Mouse (Mus musculus): ENCODE results near the gene Taok3. TPM values are rescaled to one million over a fixed set of nuclear protein-coding genes. Genes with fewer than 3 reads are reported as not detected.

The Taok3 gene
- polyA plus RNA-seq, 1 experiment from 2014 or later, result 13.3 TPM

GRCm38 (mm10) chr5:117163790-117164189 is 43.9 kb downstream of the Taok3 start:
- Histone ChIP-seq H3K9me3 (replicated peaks) (0 out of 2 replicates have a peak, but pooled peaks cover 6% of the 10 kb centered on the region), H3K36me3 (no peaks in the 10 kb centered on the region), H3K4me3 (no peak overlapping the region), H3K27me3 (replicated peaks) (no peaks in the 10 kb centered on the region), H3K9ac (no peak overlapping the region), H3K27ac (ENCODE audit: poor library complexity, severe bottlenecking) (no peak overlapping the region), H3K4me1 (replicated peaks) (peaks cover 17% of the 10 kb centered on the region), H3K4me2 (no peak overlapping the region)
- 90% methylated on average over 13 of the region's 13 CpGs for WGBS
- ATAC-seq (ENCODE audit: insufficient number of reproducible peaks, low FRiP score), result no peak

- WGBS, result 87% methylated on average over 5 of the region's 5 CpGs
- H3K27me3 ChIP-seq (replicated peaks), result no peaks in the 10 kb centered on the region
- ATAC-seq (ENCODE audit: insufficient number of reproducible peaks, low FRiP score), result no peak
- H3K4me3 ChIP-seq, result no peak overlapping the region
- no peaks in the 10 kb centered on the region for H3K36me3 ChIP-seq
- no peak overlapping the region for H3K27ac ChIP-seq (ENCODE audit: poor library complexity, severe bottlenecking)
- H3K9me3 ChIP-seq (replicated peaks), result 0 out of 2 replicates have a peak, but pooled peaks cover 4% of the 10 kb centered on the region
- H3K4me2 ChIP-seq, result no peak overlapping the region
- no peak overlapping the region for H3K9ac ChIP-seq
- H3K4me1 ChIP-seq (replicated peaks), result peaks cover 13% of the 10 kb centered on the region
These were observed 44.6 kb downstream of the Taok3 start for GRCm38 (mm10) chr5:117164516-117164915.

GRCm38 (mm10) chr5:117164923-117165322 is 45.0 kb downstream of the Taok3 start:
- Histone ChIP-seq H3K27me3 (replicated peaks) (no peaks in the 10 kb centered on the region), H3K4me2 (no peak overlapping the region), H3K27ac (ENCODE audit: poor library complexity, severe bottlenecking) (no peak overlapping the region), H3K4me1 (replicated peaks) (peaks cover 9% of the 10 kb centered on the region), H3K36me3 (no peaks in the 10 kb centered on the region), H3K9ac (no peak overlapping the region), H3K4me3 (no peak overlapping the region), H3K9me3 (replicated peaks) (0 out of 2 replicates have a peak, but pooled peaks cover 4% of the 10 kb centered on the region)
- no peak for ATAC-seq (ENCODE audit: insufficient number of reproducible peaks, low FRiP score)
- 94% methylated on average over 2 of the region's 2 CpGs for WGBS

GRCm38 (mm10) chr5:117165946-117166345 is 46.0 kb downstream of the Taok3 start:
- Histone ChIP-seq H3K4me3 (no peak overlapping the region), H3K9me3 (replicated peaks) (0 out of 2 replicates have a peak, but pooled peaks cover 4% of the 10 kb centered on the region), H3K27me3 (replicated peaks) (no peaks in the 10 kb centered on the region), H3K9ac (no peak overlapping the region), H3K4me1 (replicated peaks) (no peaks in the 10 kb centered on the region), H3K4me2 (no peak overlapping the region), H3K27ac (ENCODE audit: poor library complexity, severe bottlenecking) (no peak overlapping the region), H3K36me3 (no peaks in the 10 kb centered on the region)
- WGBS, result 60% methylated on average over 2 of the region's 2 CpGs
- no peak for ATAC-seq (ENCODE audit: insufficient number of reproducible peaks, low FRiP score)

GRCm38 (mm10) chr5:117166811-117167365 is 47.0 kb downstream of the Taok3 start:
- no peaks in the 10 kb centered on the region for H3K27me3 ChIP-seq (replicated peaks)
- H3K4me1 ChIP-seq (replicated peaks), result no peaks in the 10 kb centered on the region
- no peak for ATAC-seq (ENCODE audit: insufficient number of reproducible peaks, low FRiP score)
- no peak overlapping the region for H3K4me3 ChIP-seq
- no peak overlapping the region for H3K9ac ChIP-seq
- H3K9me3 ChIP-seq (replicated peaks), result 0 out of 2 replicates have a peak, but pooled peaks cover 4% of the 10 kb centered on the region
- H3K36me3 ChIP-seq, result no peaks in the 10 kb centered on the region
- H3K27ac ChIP-seq (ENCODE audit: poor library complexity, severe bottlenecking), result no peak overlapping the region
- no peak overlapping the region for H3K4me2 ChIP-seq
- WGBS, result 80% methylated on average over 11 of the region's 11 CpGs

- WGBS, result 86% methylated on average over 14 of the region's 14 CpGs
- H3K9me3 ChIP-seq (replicated peaks), result 0 out of 2 replicates have a peak, but pooled peaks cover 3% of the 10 kb centered on the region
- H3K27ac ChIP-seq (ENCODE audit: poor library complexity, severe bottlenecking), result no peak overlapping the region
- H3K36me3 ChIP-seq, result no peaks in the 10 kb centered on the region
- no peak overlapping the region for H3K9ac ChIP-seq
- H3K27me3 ChIP-seq (replicated peaks), result no peaks in the 10 kb centered on the region
- H3K4me3 ChIP-seq, result no peak overlapping the region
- ATAC-seq (ENCODE audit: insufficient number of reproducible peaks, low FRiP score), result no peak
- no peak overlapping the region for H3K4me2 ChIP-seq
- H3K4me1 ChIP-seq (replicated peaks), result no peaks in the 10 kb centered on the region
These were observed 48.6 kb downstream of the Taok3 start for GRCm38 (mm10) chr5:117168351-117169100.

GRCm38 (mm10) chr5:117174057-117174456 is 54.1 kb downstream of the Taok3 start:
- H3K9ac ChIP-seq, result no peak overlapping the region
- ATAC-seq (ENCODE audit: insufficient number of reproducible peaks, low FRiP score), result no peak
- no peak overlapping the region for H3K4me3 ChIP-seq
- H3K27me3 ChIP-seq (replicated peaks), result no peaks in the 10 kb centered on the region
- 83% methylated on average over 7 of the region's 7 CpGs for WGBS
- H3K4me2 ChIP-seq, result no peak overlapping the region
- H3K27ac ChIP-seq (ENCODE audit: poor library complexity, severe bottlenecking), result no peak overlapping the region
- no peaks in the 10 kb centered on the region for H3K9me3 ChIP-seq (replicated peaks)
- H3K4me1 ChIP-seq (replicated peaks), result no peaks in the 10 kb centered on the region
- no peaks in the 10 kb centered on the region for H3K36me3 ChIP-seq

- Histone ChIP-seq H3K27ac (ENCODE audit: poor library complexity, severe bottlenecking) (no peak overlapping the region), H3K9me3 (replicated peaks) (no peaks in the 10 kb centered on the region), H3K36me3 (no peaks in the 10 kb centered on the region), H3K4me3 (no peak overlapping the region), H3K4me2 (no peak overlapping the region), H3K9ac (no peak overlapping the region), H3K4me1 (replicated peaks) (no peaks in the 10 kb centered on the region), H3K27me3 (replicated peaks) (no peaks in the 10 kb centered on the region)
- WGBS, result 62% methylated on average over 8 of the region's 8 CpGs
- ATAC-seq (ENCODE audit: insufficient number of reproducible peaks, low FRiP score), result no peak
These were observed 56.0 kb downstream of the Taok3 start for GRCm38 (mm10) chr5:117175896-117176295.

- no peaks in the 10 kb centered on the region for H3K4me1 ChIP-seq (replicated peaks)
- 64% methylated on average over 6 of the region's 6 CpGs for WGBS
- no peak overlapping the region for H3K4me2 ChIP-seq
- ATAC-seq (ENCODE audit: insufficient number of reproducible peaks, low FRiP score), result no peak
- H3K4me3 ChIP-seq, result no peak overlapping the region
- no peak overlapping the region for H3K27ac ChIP-seq (ENCODE audit: poor library complexity, severe bottlenecking)
- H3K27me3 ChIP-seq (replicated peaks), result no peaks in the 10 kb centered on the region
- no peaks in the 10 kb centered on the region for H3K36me3 ChIP-seq
- H3K9ac ChIP-seq, result no peak overlapping the region
- H3K9me3 ChIP-seq (replicated peaks), result no peaks in the 10 kb centered on the region
These were observed 58.1 kb downstream of the Taok3 start for GRCm38 (mm10) chr5:117178079-117178478.

- no peak overlapping the region for H3K4me3 ChIP-seq
- WGBS, result 69% methylated on average over 6 of the region's 6 CpGs
- H3K9me3 ChIP-seq (replicated peaks), result no peaks in the 10 kb centered on the region
- no peaks in the 10 kb centered on the region for H3K36me3 ChIP-seq
- H3K4me1 ChIP-seq (replicated peaks), result no peaks in the 10 kb centered on the region
- no peaks in the 10 kb centered on the region for H3K27me3 ChIP-seq (replicated peaks)
- no peak for ATAC-seq (ENCODE audit: insufficient number of reproducible peaks, low FRiP score)
- no peak overlapping the region for H3K27ac ChIP-seq (ENCODE audit: poor library complexity, severe bottlenecking)
- H3K9ac ChIP-seq, result no peak overlapping the region
- H3K4me2 ChIP-seq, result no peak overlapping the region
These were observed 58.6 kb downstream of the Taok3 start for GRCm38 (mm10) chr5:117178486-117178885.

GRCm38 (mm10) chr5:117181921-117182320 is 62.0 kb downstream of the Taok3 start:
- Histone ChIP-seq H3K27me3 (replicated peaks) (no peaks in the 10 kb centered on the region), H3K9me3 (replicated peaks) (peaks cover 5% of the 10 kb centered on the region), H3K9ac (no peak overlapping the region), H3K4me2 (no peak overlapping the region), H3K4me1 (replicated peaks) (no peaks in the 10 kb centered on the region), H3K27ac (ENCODE audit: poor library complexity, severe bottlenecking) (no peak overlapping the region; the same call in 1 of the 2 replicates), H3K36me3 (peaks cover 18% of the 10 kb centered on the region), H3K4me3 (no peak overlapping the region)
- 71% methylated on average over 5 of the region's 5 CpGs for WGBS
- no peak for ATAC-seq (ENCODE audit: insufficient number of reproducible peaks, low FRiP score)

All from heart, embryonic 12.5 days (tissue).